Mouse (Mus musculus): ENCODE measurements around the gene Cdan1. TPM values are rescaled to one million over a fixed set of nuclear protein-coding genes. Genes with fewer than 3 reads are reported as not detected.
"Not testable (repeated sequence)": the region's sequence is repeated elsewhere in the genome, so short reads cannot be mapped to it uniquely, and the experiment has no call there.

Gene Cdan1
- polyA plus RNA-seq, 1 experiment from 2014 or later: 3.0 TPM

GRCm38 (mm10) chr2:120724176-120724575, 125.8 kb downstream of the Cdan1 start:
- WGBS (ENCODE audit: missing documents): 45% methylated on average over 6 of the region's 6 CpGs
- Histone ChIP-seq H3K27ac (no peak overlapping the region), H3K4me3 (ENCODE audit: inconsistent target) (no peak overlapping the region)

GRCm38 (mm10) chr2:120723621-120724020, 126.3 kb downstream of the Cdan1 start:
- H3K79me2 ChIP-seq (ENCODE audit: inconsistent target): no peaks in the 10 kb centered on the region
- peaks cover 80% of the 10 kb centered on the region; the same call in 1 of the 2 replicates for H3K36me3 ChIP-seq (ENCODE audit: inconsistent target)
- WGBS (ENCODE audit: missing documents): 77% methylated on average over 4 of the region's 4 CpGs
- no peak overlapping the region for H3K4me3 ChIP-seq (ENCODE audit: inconsistent target)
- H3K27ac ChIP-seq: no peak overlapping the region

More at GRCm38 (mm10) chr2:120724176-120724575, 125.8 kb downstream of the Cdan1 start:
- peaks cover 79% of the 10 kb centered on the region; the same call in 1 of the 2 replicates for H3K36me3 ChIP-seq (ENCODE audit: inconsistent target)
- no peaks in the 10 kb centered on the region for H3K79me2 ChIP-seq (ENCODE audit: inconsistent target)

- no peak overlapping the region for H3K4me3 ChIP-seq (ENCODE audit: inconsistent target)
- WGBS (ENCODE audit: missing documents): 57% methylated on average over 8 of the region's 8 CpGs
- peaks cover 81% of the 10 kb centered on the region for H3K36me3 ChIP-seq (ENCODE audit: inconsistent target)
- H3K27ac ChIP-seq: no peak overlapping the region
- no peaks in the 10 kb centered on the region for H3K79me2 ChIP-seq (ENCODE audit: inconsistent target)
These were observed 127.4 kb downstream of the Cdan1 start for GRCm38 (mm10) chr2:120722491-120722890.

GRCm38 (mm10) chr2:120721911-120722310, 128.0 kb downstream of the Cdan1 start:
- H3K36me3 ChIP-seq (ENCODE audit: inconsistent target): peaks cover 77% of the 10 kb centered on the region
- H3K4me3 ChIP-seq (ENCODE audit: inconsistent target): no peak overlapping the region
- no peak overlapping the region for H3K27ac ChIP-seq
- H3K79me2 ChIP-seq (ENCODE audit: inconsistent target): no peaks in the 10 kb centered on the region
- WGBS (ENCODE audit: missing documents): 88% methylated on average over 2 of the region's 2 CpGs

GRCm38 (mm10) chr2:120720821-120721220, 129.1 kb downstream of the Cdan1 start:
- peaks cover 75% of the 10 kb centered on the region for H3K36me3 ChIP-seq (ENCODE audit: inconsistent target)
- WGBS (ENCODE audit: missing documents): 91% methylated on average over 6 of the region's 6 CpGs
- no peak overlapping the region for H3K27ac ChIP-seq
- no peak overlapping the region for H3K4me3 ChIP-seq (ENCODE audit: inconsistent target)
- H3K79me2 ChIP-seq (ENCODE audit: inconsistent target): no peaks in the 10 kb centered on the region

GRCm38 (mm10) chr2:120718496-120718895, 131.4 kb downstream of the Cdan1 start:
- no peak overlapping the region for H3K4me3 ChIP-seq (ENCODE audit: inconsistent target)
- H3K36me3 ChIP-seq (ENCODE audit: inconsistent target): peaks cover 75% of the 10 kb centered on the region
- no peak overlapping the region for H3K27ac ChIP-seq
- 90% methylated on average over 8 of the region's 8 CpGs for WGBS (ENCODE audit: missing documents)
- H3K79me2 ChIP-seq (ENCODE audit: inconsistent target): no peaks in the 10 kb centered on the region

- H3K27ac ChIP-seq: no peak overlapping the region
- H3K79me2 ChIP-seq (ENCODE audit: inconsistent target): no peaks in the 10 kb centered on the region
- 95% methylated on average over 3 of the region's 3 CpGs for WGBS (ENCODE audit: missing documents)
- H3K36me3 ChIP-seq (ENCODE audit: inconsistent target): peaks cover 85% of the 10 kb centered on the region
- no peak overlapping the region for H3K4me3 ChIP-seq (ENCODE audit: inconsistent target)
These were observed 136.5 kb downstream of the Cdan1 start for GRCm38 (mm10) chr2:120713441-120713840.

GRCm38 (mm10) chr2:120710948-120711347, 139.0 kb downstream of the Cdan1 start:
- peaks cover 92% of the 10 kb centered on the region for H3K36me3 ChIP-seq (ENCODE audit: inconsistent target)

GRCm38 (mm10) chr2:120710154-120710553, 139.8 kb downstream of the Cdan1 start:
- Histone ChIP-seq H3K79me2 (ENCODE audit: inconsistent target) (no peaks in the 10 kb centered on the region), H3K4me3 (ENCODE audit: inconsistent target) (no peak overlapping the region), H3K36me3 (ENCODE audit: inconsistent target) (peaks cover 93% of the 10 kb centered on the region), H3K27ac (no peak overlapping the region)
- 9% methylated on average over 3 of the region's 3 CpGs for WGBS (ENCODE audit: missing documents)

More at GRCm38 (mm10) chr2:120710948-120711347, 139.0 kb downstream of the Cdan1 start:
- WGBS (ENCODE audit: missing documents): 96% methylated on average over 3 of the region's 3 CpGs
- Histone ChIP-seq H3K4me3 (ENCODE audit: inconsistent target) (no peak overlapping the region), H3K79me2 (ENCODE audit: inconsistent target) (no peaks in the 10 kb centered on the region), H3K27ac (no peak overlapping the region)

GRCm38 (mm10) chr2:120707041-120707440, 142.9 kb downstream of the Cdan1 start:
- Histone ChIP-seq H3K79me2 (ENCODE audit: inconsistent target) (no peaks in the 10 kb centered on the region), H3K4me3 (ENCODE audit: inconsistent target) (no peak overlapping the region), H3K36me3 (ENCODE audit: inconsistent target) (peaks cover 93% of the 10 kb centered on the region), H3K27ac (no peak overlapping the region)

- Histone ChIP-seq H3K27ac (no peak overlapping the region), H3K79me2 (ENCODE audit: inconsistent target) (no peaks in the 10 kb centered on the region), H3K36me3 (ENCODE audit: inconsistent target) (peaks cover 99% of the 10 kb centered on the region), H3K4me3 (ENCODE audit: inconsistent target) (no peak overlapping the region)
- 66% methylated on average over 5 of the region's 5 CpGs for WGBS (ENCODE audit: missing documents)
These were observed 147.3 kb downstream of the Cdan1 start for GRCm38 (mm10) chr2:120702675-120703074.

GRCm38 (mm10) chr2:120700379-120700885, 149.5 kb downstream of the Cdan1 start:
- H3K27ac ChIP-seq: no peak overlapping the region

GRCm38 (mm10) chr2:120697767-120698166, 152.2 kb downstream of the Cdan1 start:
- Histone ChIP-seq H3K4me3 (ENCODE audit: inconsistent target) (no peak overlapping the region), H3K27ac (no peak overlapping the region), H3K36me3 (ENCODE audit: inconsistent target) (peaks cover 95% of the 10 kb centered on the region), H3K79me2 (ENCODE audit: inconsistent target) (no peaks in the 10 kb centered on the region)
- WGBS (ENCODE audit: missing documents): 88% methylated on average over 5 of the region's 5 CpGs

More at GRCm38 (mm10) chr2:120700379-120700885, 149.5 kb downstream of the Cdan1 start:
- 89% methylated on average over 3 of the region's 3 CpGs for WGBS (ENCODE audit: missing documents)
- no peak overlapping the region for H3K4me3 ChIP-seq (ENCODE audit: inconsistent target)
- no peaks in the 10 kb centered on the region for H3K79me2 ChIP-seq (ENCODE audit: inconsistent target)
- peaks cover 99% of the 10 kb centered on the region for H3K36me3 ChIP-seq (ENCODE audit: inconsistent target)

GRCm38 (mm10) chr2:120681151-120681550, 168.8 kb downstream of the Cdan1 start:
- WGBS (ENCODE audit: missing documents): 91% methylated on average over 7 of the region's 7 CpGs
- H3K27ac ChIP-seq; H3K79me2 ChIP-seq (ENCODE audit: inconsistent target); H3K4me3 ChIP-seq (ENCODE audit: inconsistent target): not testable (repeated sequence)
- peaks cover 87% of the 10 kb centered on the region for H3K36me3 ChIP-seq (ENCODE audit: inconsistent target)

GRCm38 (mm10) chr2:120670253-120670652, 179.7 kb downstream of the Cdan1 start:
- 59% methylated on average over 2 of the region's 2 CpGs for WGBS (ENCODE audit: missing documents)
- Histone ChIP-seq H3K27ac (no peak overlapping the region), H3K4me3 (ENCODE audit: inconsistent target) (no peak overlapping the region), H3K79me2 (ENCODE audit: inconsistent target) (no peaks in the 10 kb centered on the region), H3K36me3 (ENCODE audit: inconsistent target) (peaks cover 77% of the 10 kb centered on the region)

- Histone ChIP-seq H3K79me2 (ENCODE audit: inconsistent target) (peaks cover 20% of the 10 kb centered on the region; the same call in 1 of the 2 replicates), H3K27ac (no peak overlapping the region), H3K36me3 (ENCODE audit: inconsistent target) (peaks cover 50% of the 10 kb centered on the region), H3K4me3 (ENCODE audit: inconsistent target) (no peak overlapping the region)
- WGBS (ENCODE audit: missing documents): 70% methylated on average over 2 of the region's 2 CpGs
These were observed 182.5 kb downstream of the Cdan1 start for GRCm38 (mm10) chr2:120667446-120667845.

Measured in macrophage (primary cell).